Mouse (Mus musculus): Measurements from ENCODE around the gene Hspbap1. TPM values are rescaled to one million over a fixed set of nuclear protein-coding genes. Genes with fewer than 3 reads are reported as not detected.

Gene Hspbap1
- polyA plus RNA-seq, 1 experiment from 2014 or later = 18.1 TPM

DNA sequence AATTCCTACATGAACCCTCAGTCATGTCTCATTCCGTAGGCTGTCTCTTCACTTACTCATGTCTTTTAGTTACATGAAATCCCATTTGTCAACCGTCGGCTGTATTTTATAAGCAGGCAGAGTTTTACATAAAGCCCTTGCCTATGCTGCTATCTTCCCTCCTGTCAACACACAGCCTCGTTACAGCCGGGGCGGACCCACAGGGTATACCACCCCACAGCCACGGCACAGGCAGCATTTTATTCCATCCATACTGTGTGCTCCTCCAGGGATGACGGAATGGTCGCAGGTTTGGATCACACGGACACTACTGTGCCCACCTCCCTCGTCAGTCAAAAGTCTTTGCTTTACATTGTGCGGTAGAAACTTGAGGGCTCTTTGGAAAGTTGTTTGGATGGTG is 29.8 kb upstream of the Hspbap1 start:
- DNase-seq (no peak), ATAC-seq (ENCODE audit: low FRiP score, low TSS enrichment) (no peak)
- H3K4me3 ChIP-seq (replicated peaks; ENCODE audit: low read depth, low read length) = no peak overlapping the region
- 84% methylated on average over 12 of the region's 12 CpGs for WGBS
- no peaks in the 10 kb centered on the region for H3K27me3 ChIP-seq (ENCODE audit: control insufficient read depth, insufficient read depth, low read length)
- H3K36me3 ChIP-seq (ENCODE audit: control insufficient read depth, insufficient read depth, low read length) = no peaks in the 10 kb centered on the region
- H3K27ac ChIP-seq (replicated peaks; ENCODE audit: low read depth, low read length) = no peak overlapping the region
- peaks cover 6% of the 10 kb centered on the region; the same call in 1 of the 2 replicates for H3K4me1 ChIP-seq (ENCODE audit: control insufficient read depth, insufficient read depth, low read length)
- no peak overlapping the region for H3K9ac ChIP-seq (replicated peaks; ENCODE audit: low read length)
- H3K9me3 ChIP-seq (ENCODE audit: control insufficient read depth, low read length) = no peaks in the 10 kb centered on the region
- H3K4me2 ChIP-seq (ENCODE audit: low read length) = no peak overlapping the region

DNA sequence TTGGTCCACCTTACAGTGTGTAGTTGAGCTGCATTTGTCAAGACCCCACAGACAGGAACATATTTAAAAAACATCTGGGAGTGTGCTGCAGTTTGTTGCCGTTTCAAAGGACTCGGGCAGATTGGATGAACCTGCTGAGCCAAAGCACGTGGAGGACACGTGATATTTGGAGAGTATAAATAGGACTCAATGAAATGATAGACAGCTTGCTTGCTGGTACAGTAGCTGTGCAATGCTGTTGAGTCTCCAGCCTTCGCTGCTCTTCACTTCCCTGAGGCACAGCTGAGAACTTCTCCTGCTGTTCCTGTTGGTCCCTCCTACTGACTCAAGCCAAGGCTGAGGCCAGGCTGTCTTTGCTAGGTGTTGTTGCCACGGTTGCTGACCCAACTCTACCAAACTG is 29.2 kb upstream of the Hspbap1 start:
- Histone ChIP-seq H3K9me3 (ENCODE audit: control insufficient read depth, low read length) (no peaks in the 10 kb centered on the region), H3K9ac (replicated peaks; ENCODE audit: low read length) (no peak overlapping the region), H3K36me3 (ENCODE audit: control insufficient read depth, insufficient read depth, low read length) (no peaks in the 10 kb centered on the region), H3K27ac (replicated peaks; ENCODE audit: low read depth, low read length) (no peak overlapping the region), H3K4me1 (ENCODE audit: control insufficient read depth, insufficient read depth, low read length) (peaks cover 6% of the 10 kb centered on the region; the same call in 1 of the 2 replicates), H3K4me2 (ENCODE audit: low read length) (no peak overlapping the region), H3K27me3 (ENCODE audit: control insufficient read depth, insufficient read depth, low read length) (no peaks in the 10 kb centered on the region), H3K4me3 (replicated peaks; ENCODE audit: low read depth, low read length) (no peak overlapping the region)
- no peak for ATAC-seq (ENCODE audit: low FRiP score, low TSS enrichment)
- no peak for DNase-seq
- 88% methylated on average over 6 of the region's 6 CpGs for WGBS

DNA sequence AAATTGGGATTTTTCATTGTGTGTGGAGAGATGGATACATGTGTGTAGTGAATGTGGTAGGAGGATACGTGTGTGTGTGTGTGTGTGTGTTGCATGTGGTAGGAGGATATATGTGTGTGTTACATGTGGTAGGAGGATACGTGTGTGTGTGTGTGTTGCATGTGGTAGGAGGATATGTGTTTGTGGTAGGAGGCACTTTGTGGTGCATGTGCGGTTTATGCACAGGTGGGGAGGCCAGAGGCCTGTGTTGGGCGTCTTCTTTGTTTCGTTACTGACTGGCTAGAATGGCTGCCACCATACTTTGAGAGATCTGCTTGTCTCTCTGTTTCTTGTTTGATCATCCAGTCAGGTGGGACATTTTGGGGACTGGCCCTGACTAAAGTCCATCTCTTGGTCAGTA is 28.6 kb upstream of the Hspbap1 start:
- Histone ChIP-seq H3K9ac (replicated peaks; ENCODE audit: low read length) (no peak overlapping the region), H3K4me1 (ENCODE audit: control insufficient read depth, insufficient read depth, low read length) (peaks cover 6% of the 10 kb centered on the region; the same call in 1 of the 2 replicates), H3K4me2 (ENCODE audit: low read length) (no peak overlapping the region), H3K4me3 (replicated peaks; ENCODE audit: low read depth, low read length) (no peak overlapping the region), H3K27ac (replicated peaks; ENCODE audit: low read depth, low read length) (no peak overlapping the region), H3K9me3 (ENCODE audit: control insufficient read depth, low read length) (no peaks in the 10 kb centered on the region), H3K36me3 (ENCODE audit: control insufficient read depth, insufficient read depth, low read length) (no peaks in the 10 kb centered on the region), H3K27me3 (ENCODE audit: control insufficient read depth, insufficient read depth, low read length) (no peaks in the 10 kb centered on the region)
- ATAC-seq (ENCODE audit: low FRiP score, low TSS enrichment) (no peak), DNase-seq (no peak)
- 95% methylated on average over 5 of the region's 5 CpGs for WGBS

DNA sequence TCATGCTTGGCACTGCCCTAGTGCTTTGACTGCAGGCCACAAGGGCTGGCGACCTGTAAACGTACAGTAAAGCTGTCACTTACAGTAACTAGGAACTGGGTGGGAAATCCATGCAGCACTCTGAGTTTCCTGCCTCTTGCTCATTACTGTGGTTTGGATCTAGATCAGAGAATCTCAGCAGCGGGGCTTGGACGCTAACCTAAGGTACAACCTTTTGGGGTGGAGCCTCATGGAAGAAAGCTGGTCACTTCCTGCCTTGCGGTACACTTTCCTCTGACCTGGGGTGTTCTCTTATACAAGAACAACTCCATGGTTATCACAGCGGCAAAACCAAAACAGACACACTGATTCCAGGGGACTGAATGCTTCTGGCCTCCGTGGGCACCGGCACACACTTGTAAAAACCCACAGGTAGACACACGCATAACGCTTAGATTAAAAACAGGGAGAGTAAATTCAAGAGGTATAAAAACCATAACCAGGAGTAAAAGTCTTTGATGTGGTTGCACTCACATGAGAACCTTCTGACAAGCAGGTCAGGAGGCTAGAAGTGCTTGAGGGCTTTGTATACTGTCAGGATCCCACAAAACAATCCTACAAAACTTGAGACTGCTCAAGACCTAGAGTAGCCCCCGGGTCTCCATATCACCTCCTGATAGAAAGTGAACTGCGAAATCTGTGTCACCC is 27.8 kb upstream of the Hspbap1 start:
- no peaks in the 10 kb centered on the region for H3K27me3 ChIP-seq (ENCODE audit: control insufficient read depth, insufficient read depth, low read length)
- H3K4me2 ChIP-seq (ENCODE audit: low read length) = no peak overlapping the region
- WGBS = 94% methylated on average over 12 of the region's 12 CpGs
- no peaks in the 10 kb centered on the region; the same call in 1 of the 2 replicates for H3K36me3 ChIP-seq (ENCODE audit: control insufficient read depth, insufficient read depth, low read length)
- H3K4me1 ChIP-seq (ENCODE audit: control insufficient read depth, insufficient read depth, low read length) = peaks cover 6% of the 10 kb centered on the region; the same call in 1 of the 2 replicates
- no peak overlapping the region for H3K9ac ChIP-seq (replicated peaks; ENCODE audit: low read length)
- DNase-seq = no peak
- H3K27ac ChIP-seq (replicated peaks; ENCODE audit: low read depth, low read length) = no peak overlapping the region
- H3K9me3 ChIP-seq (ENCODE audit: control insufficient read depth, low read length) = no peaks in the 10 kb centered on the region
- H3K4me3 ChIP-seq (replicated peaks; ENCODE audit: low read depth, low read length) = no peak overlapping the region
- no peak for ATAC-seq (ENCODE audit: low FRiP score, low TSS enrichment)

DNA sequence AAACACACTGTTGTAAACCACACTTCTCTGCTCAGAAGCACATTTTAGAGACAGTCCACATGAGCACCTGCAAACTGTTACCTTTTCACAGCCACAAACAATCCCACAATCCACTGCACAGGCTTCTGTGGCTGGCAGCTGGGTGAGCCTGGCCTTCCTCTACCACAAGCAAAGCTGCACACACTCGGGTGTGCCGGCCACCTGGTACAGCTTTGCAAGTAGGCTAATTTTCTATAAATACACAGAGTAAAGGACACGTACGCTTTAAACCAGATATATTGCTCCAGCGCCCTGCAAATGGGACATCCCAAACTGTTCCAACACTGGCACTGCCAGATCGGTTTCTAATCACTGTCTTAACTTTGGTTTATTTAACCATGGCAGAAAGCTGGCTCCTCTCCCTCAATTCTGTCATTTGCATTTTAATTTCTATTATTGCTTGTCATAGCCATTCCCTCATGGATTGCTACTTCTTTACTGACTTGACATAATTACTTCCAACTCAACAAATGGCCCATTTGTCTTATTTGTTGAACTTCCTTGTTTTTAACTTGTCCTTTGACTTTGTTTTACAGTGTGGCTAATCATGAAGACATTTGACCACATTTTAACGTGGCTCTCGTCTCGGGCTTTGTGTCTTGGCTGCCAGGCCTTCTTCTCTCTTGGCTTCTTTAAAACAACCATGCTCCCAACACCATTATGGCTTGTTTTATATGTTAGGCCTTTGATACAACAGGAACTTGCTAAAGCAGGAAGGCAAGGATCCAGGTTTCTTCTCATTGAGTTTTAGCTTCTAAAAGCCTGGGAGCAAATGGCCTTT is 22.5 kb upstream of the Hspbap1 start:
- DNase-seq (no peak), ATAC-seq (ENCODE audit: low FRiP score, low TSS enrichment) (no peak)
- H3K27me3 ChIP-seq (ENCODE audit: control insufficient read depth, insufficient read depth, low read length) = no peaks in the 10 kb centered on the region
- WGBS = 78% methylated on average over 9 of the region's 9 CpGs
- no peak overlapping the region for H3K4me3 ChIP-seq (replicated peaks; ENCODE audit: low read depth, low read length)
- no peaks in the 10 kb centered on the region for H3K9me3 ChIP-seq (ENCODE audit: control insufficient read depth, low read length)
- no peak overlapping the region for H3K9ac ChIP-seq (replicated peaks; ENCODE audit: low read length)
- no peak overlapping the region for H3K4me2 ChIP-seq (ENCODE audit: low read length)
- no peaks in the 10 kb centered on the region for H3K4me1 ChIP-seq (ENCODE audit: control insufficient read depth, insufficient read depth, low read length)
- H3K36me3 ChIP-seq (ENCODE audit: control insufficient read depth, insufficient read depth, low read length) = no peaks in the 10 kb centered on the region; the same call in 1 of the 2 replicates
- H3K27ac ChIP-seq (replicated peaks; ENCODE audit: low read depth, low read length) = no peak overlapping the region

DNA sequence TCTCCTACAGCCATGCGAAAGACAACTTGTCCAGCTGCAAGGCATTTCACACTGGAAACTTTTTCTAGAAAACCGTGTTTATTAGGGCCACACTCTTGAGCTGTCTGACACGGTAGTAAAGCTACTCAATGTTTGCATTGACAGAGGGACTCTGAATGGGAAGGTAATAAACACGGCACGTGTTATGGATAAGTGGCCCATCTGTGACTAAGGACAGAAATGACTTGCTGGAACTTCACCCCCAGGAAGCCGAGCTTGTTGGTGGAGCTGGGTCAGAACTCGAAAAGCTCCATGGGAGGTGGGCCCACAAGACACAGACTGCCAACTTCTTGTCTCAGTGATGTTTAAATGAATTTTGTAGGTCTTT is 22.0 kb upstream of the Hspbap1 start:
- 90% methylated on average over 7 of the region's 7 CpGs for WGBS

DNA sequence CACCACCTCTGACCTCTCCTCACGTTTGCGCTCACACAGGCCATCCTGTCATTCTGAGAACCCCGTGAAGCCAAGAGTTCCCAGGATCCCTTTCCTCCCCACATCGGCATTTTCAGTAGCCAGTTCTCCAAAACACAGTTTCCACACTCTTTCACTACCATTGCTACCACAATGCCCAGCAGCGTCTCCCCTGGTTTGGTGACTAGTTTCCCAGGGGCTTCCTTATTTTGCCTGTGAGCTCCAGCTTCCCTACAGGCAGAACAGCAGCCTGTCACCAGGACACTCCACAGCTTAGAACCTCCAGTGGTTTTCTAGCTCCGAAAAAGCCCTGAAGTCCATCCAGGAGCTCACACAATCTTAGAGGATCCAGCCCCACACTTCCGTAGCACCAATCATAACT is 20.8 kb upstream of the Hspbap1 start:
- no peaks in the 10 kb centered on the region; the same call in 1 of the 2 replicates for H3K36me3 ChIP-seq (ENCODE audit: control insufficient read depth, insufficient read depth, low read length)
- H3K4me1 ChIP-seq (ENCODE audit: control insufficient read depth, insufficient read depth, low read length) = no peaks in the 10 kb centered on the region
- no peak overlapping the region for H3K9ac ChIP-seq (replicated peaks; ENCODE audit: low read length)
- no peaks in the 10 kb centered on the region for H3K9me3 ChIP-seq (ENCODE audit: control insufficient read depth, low read length)
- ATAC-seq (ENCODE audit: low FRiP score, low TSS enrichment) = no peak
- DNase-seq = no peak
- H3K4me2 ChIP-seq (ENCODE audit: low read length) = no peak overlapping the region
- no peak overlapping the region for H3K4me3 ChIP-seq (replicated peaks; ENCODE audit: low read depth, low read length)
- no peaks in the 10 kb centered on the region for H3K27me3 ChIP-seq (ENCODE audit: control insufficient read depth, insufficient read depth, low read length)
- 80% methylated on average over 7 of the region's 7 CpGs for WGBS
- H3K27ac ChIP-seq (replicated peaks; ENCODE audit: low read depth, low read length) = no peak overlapping the region

More for the DNA sequence above, 22.0 kb upstream of the Hspbap1 start:
- ATAC-seq (ENCODE audit: low FRiP score, low TSS enrichment) (no peak), DNase-seq (no peak)
- Histone ChIP-seq H3K27me3 (ENCODE audit: control insufficient read depth, insufficient read depth, low read length) (no peaks in the 10 kb centered on the region), H3K9me3 (ENCODE audit: control insufficient read depth, low read length) (no peaks in the 10 kb centered on the region), H3K27ac (replicated peaks; ENCODE audit: low read depth, low read length) (no peak overlapping the region), H3K9ac (replicated peaks; ENCODE audit: low read length) (no peak overlapping the region), H3K4me3 (replicated peaks; ENCODE audit: low read depth, low read length) (no peak overlapping the region), H3K36me3 (ENCODE audit: control insufficient read depth, insufficient read depth, low read length) (no peaks in the 10 kb centered on the region; the same call in 1 of the 2 replicates), H3K4me2 (ENCODE audit: low read length) (no peak overlapping the region), H3K4me1 (ENCODE audit: control insufficient read depth, insufficient read depth, low read length) (no peaks in the 10 kb centered on the region)

DNA sequence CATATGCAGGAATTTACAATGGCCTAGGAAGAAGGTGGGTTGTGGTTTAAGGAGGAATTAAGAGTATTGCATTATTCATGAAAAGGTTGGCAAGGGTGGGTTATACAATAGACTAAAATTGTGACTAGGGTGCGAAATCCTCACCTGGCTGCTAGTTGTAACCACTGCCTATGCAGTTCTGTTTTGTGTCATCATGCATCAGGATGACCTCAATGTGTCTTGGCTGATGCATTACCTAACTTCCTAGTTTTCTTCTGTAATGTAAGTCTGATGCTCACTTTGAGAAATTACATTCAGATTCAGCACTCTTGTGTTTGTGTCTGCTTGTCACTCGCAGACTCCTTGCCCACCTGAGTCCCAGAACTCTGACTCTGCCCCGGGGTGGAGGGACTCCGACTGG is 18.3 kb upstream of the Hspbap1 start:
- DNase-seq (no peak), ATAC-seq (ENCODE audit: low FRiP score, low TSS enrichment) (no peak)
- no peak overlapping the region for H3K4me2 ChIP-seq (ENCODE audit: low read length)
- no peaks in the 10 kb centered on the region; the same call in 1 of the 2 replicates for H3K36me3 ChIP-seq (ENCODE audit: control insufficient read depth, insufficient read depth, low read length)
- H3K27me3 ChIP-seq (ENCODE audit: control insufficient read depth, insufficient read depth, low read length) = no peaks in the 10 kb centered on the region
- H3K4me1 ChIP-seq (ENCODE audit: control insufficient read depth, insufficient read depth, low read length) = no peaks in the 10 kb centered on the region
- no peak overlapping the region for H3K4me3 ChIP-seq (replicated peaks; ENCODE audit: low read depth, low read length)
- no peak overlapping the region for H3K27ac ChIP-seq (replicated peaks; ENCODE audit: low read depth, low read length)
- no peak overlapping the region for H3K9ac ChIP-seq (replicated peaks; ENCODE audit: low read length)
- 83% methylated on average over 4 of the region's 4 CpGs for WGBS
- H3K9me3 ChIP-seq (ENCODE audit: control insufficient read depth, low read length) = no peaks in the 10 kb centered on the region

DNA sequence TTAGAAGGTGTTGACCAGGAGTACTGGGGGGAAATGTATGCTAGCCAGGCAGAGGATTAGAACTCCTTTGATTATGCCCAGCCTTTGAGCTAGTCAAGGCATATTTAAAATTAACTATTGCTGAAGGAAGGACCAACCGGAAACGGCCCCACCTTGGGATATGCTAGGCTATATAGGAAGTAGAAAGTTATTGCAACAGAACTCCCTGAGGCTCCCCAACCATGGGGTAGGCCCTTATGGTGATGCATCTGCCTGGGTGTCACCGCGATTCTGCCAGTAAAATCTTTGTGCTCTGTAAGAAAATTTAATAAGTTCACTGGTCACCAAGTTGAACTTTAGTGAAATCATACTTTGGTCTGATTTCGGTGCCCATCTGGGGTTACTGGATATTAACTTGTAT is 16.2 kb upstream of the Hspbap1 start:
- Histone ChIP-seq H3K4me2 (ENCODE audit: low read length) (no peak overlapping the region), H3K27ac (replicated peaks; ENCODE audit: low read depth, low read length) (no peak overlapping the region), H3K36me3 (ENCODE audit: control insufficient read depth, insufficient read depth, low read length) (no peaks in the 10 kb centered on the region), H3K4me1 (ENCODE audit: control insufficient read depth, insufficient read depth, low read length) (no peaks in the 10 kb centered on the region), H3K9me3 (ENCODE audit: control insufficient read depth, low read length) (no peaks in the 10 kb centered on the region), H3K27me3 (ENCODE audit: control insufficient read depth, insufficient read depth, low read length) (no peaks in the 10 kb centered on the region), H3K4me3 (replicated peaks; ENCODE audit: low read depth, low read length) (no peak overlapping the region), H3K9ac (replicated peaks; ENCODE audit: low read length) (no peak overlapping the region)
- DNase-seq (no peak), ATAC-seq (ENCODE audit: low FRiP score, low TSS enrichment) (no peak)
- WGBS = 92% methylated on average over 5 of the region's 5 CpGs

Measured in midbrain, embryonic 14.5 days (tissue).